Mouse (Mus musculus): ENCODE measurements around the gene Tmem132b. TPM values are rescaled to one million over a fixed set of nuclear protein-coding genes. Genes with fewer than 3 reads are reported as not detected.

The Tmem132b gene
- total RNA-seq, 2 experiments from 2014 or later: 0.11 to 0.18 TPM

GRCm38 (mm10) chr5:125641531-125642147, 110.1 kb downstream of the Tmem132b start:
- no peak for DNase-seq
- intact Hi-C loops (cut with DNase I; ENCODE audit: low total_unique reads): no loop called here

DNA sequence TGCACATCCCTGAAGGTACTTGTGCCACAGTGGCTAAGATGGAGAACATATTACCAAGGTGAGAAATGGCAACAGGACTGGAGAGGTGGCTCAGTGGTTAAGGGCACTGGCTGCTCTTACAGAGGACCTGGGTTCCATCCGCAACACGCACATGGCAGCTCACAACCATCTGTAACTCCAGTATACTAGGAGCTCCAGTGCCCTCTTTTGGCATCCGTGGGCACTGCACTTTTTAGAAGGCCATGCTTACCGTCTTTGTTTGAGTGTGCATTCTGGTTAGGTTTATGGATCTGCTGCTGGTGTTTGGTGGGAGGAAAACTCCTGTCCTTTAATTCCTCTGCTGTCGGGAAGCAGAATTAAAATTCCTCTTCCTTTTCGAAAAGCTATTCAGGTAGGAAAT, 116.7 kb downstream of the Tmem132b start:
- intact Hi-C loops (cut with DNase I; ENCODE audit: low total_unique reads): no loop called here
- no peak for DNase-seq

DNA sequence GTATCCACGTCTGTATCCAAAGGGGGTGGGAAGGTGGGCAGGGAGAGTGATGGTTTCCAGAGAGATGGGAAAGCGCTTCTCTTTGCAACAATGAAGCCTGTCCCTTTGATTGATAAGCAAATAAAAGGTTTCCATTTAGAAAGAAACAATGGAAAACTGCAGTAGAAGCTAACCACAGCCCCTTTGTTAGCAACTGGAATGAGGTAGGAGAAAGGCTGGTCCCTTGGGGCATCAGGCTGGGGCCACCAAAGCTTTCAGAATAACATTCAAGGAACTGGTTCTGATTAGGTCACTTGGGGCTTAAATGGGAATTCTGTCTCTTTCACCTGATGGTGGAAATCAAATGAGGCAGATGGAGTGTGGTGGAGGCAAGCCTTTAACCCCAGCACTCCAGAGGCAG, 118.4 kb downstream of the Tmem132b start:
- intact Hi-C loops (cut with DNase I; ENCODE audit: low total_unique reads): no loop called here
- no peak for DNase-seq

GRCm38 (mm10) chr5:125658101-125658500, 126.5 kb downstream of the Tmem132b start:
- no peak for DNase-seq
- intact Hi-C loops (cut with DNase I; ENCODE audit: low total_unique reads): no loop called here

DNA sequence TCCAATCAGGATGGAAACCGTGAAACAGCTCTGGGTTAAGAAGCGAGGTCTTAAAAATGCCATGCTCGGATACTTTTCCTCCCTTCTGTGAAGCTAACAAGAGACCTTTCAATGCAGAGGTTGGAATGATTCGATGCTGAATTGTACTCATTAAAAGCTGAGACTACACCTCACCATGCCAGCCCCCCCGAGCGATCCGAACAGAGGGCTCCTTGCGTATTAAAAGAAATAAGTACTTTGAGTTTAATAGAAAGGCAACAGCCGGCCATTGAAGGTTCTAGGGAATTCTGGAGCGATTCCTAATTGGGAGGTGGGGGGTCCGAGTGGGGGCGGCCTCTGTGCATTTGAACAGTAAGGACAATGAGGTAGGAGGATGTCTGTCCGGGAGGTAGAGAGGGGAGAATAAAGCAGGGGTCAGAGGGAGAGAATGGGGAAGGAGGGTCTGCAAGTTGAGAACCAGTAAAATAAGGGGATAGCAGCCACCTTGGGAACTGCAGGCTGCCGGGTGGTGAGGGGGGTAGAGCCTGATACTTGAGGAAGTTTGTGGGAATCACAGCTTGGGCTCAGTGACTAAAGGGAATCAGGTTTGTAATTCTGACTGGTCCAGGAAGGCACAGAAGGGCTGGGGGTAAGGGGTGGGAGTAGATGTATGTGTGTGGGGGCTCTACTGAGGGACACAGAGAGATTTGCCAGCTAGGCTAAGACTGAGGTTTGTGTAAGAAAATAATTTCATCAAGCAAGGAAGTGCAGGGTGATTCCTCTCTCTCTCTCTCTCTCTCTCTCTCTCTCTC, 127.6 kb downstream of the Tmem132b start:
- no peak for DNase-seq
- intact Hi-C loops (cut with DNase I; ENCODE audit: low total_unique reads): no loop called here

DNA sequence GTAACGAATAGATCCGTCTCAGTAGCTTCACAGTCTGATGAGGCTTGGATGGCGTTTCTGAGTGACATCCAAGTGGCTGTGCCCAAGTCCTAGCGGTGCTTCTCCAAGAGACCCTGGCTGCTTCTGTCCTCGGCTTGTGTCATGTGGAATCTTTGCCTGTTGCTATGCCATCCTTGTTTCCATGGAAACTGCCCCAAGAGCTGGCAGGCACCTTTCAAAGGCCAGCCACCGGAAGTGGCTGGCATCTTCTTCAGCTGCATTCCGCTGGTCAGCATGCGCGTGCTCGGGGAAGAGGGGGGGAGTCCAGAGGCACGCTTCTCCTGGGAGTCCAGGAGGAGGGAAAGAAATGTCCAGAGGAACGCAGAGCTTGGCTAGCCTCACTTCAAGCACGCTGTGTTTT, 144.0 kb downstream of the Tmem132b start:
- no peak for DNase-seq
- intact Hi-C loops (cut with DNase I; ENCODE audit: low total_unique reads): no loop called here

GRCm38 (mm10) chr5:125676025-125676623, 144.6 kb downstream of the Tmem132b start:
- intact Hi-C loops (cut with DNase I; ENCODE audit: low total_unique reads): no loop called here
- DNase-seq: no peak

- intact Hi-C loops (cut with DNase I; ENCODE audit: low total_unique reads): no loop called here
- no peak for DNase-seq
Measured at GRCm38 (mm10) chr5:125680889-125681288, 149.3 kb downstream of the Tmem132b start.

DNA sequence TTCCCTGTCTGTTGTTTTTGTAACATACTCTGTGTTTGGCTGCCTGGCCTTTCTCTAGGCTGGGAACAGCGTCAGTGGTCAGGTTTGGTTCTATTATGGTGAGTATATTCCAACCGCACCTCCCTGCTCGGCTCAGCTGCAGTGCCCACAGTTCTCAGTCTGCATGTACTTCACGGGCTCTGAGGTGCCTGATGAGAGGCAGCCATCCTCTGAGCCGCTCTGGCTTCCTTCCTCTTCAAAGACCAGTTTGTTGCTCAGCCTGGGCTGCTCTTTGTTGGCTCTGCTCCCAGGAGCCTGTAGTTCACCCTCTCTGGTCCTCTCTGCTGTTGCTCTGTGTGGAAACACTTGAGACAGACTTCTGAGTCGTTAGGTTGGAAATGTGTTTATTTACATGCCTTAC, 151.9 kb downstream of the Tmem132b start:
- no peak for DNase-seq
- intact Hi-C loops (cut with DNase I; ENCODE audit: low total_unique reads): no loop called here

DNA sequence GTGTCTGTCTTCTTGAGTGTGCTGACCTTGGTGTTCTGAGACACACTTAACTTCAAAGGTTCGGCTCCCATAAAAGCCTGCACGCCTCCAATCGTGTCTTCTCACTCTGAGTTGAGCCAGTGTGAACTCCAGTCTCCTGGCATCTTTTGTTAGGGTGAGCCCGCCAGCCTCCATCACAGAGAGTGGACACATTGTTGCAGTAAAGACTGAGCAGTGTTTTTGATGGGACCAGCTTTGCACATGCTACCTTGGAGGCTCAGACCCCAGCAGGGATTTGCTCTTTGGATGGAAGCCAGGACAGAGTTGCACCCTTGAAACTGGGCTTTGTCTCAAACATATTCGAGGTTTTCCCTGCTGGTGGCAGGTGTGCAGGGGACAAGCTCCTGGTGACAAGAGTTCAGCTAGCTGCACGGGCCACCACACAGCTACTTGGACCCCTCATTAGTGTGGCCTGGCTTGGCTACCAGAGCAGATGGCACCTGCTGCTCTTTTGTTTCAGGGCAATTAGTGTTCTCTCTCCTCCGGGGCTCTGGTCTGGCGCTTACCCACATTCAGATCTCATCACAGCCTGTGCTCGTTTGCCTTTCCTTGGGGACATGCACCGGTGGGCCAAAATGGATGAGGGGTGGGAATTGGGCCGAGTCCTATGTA, 154.2 kb downstream of the Tmem132b start:
- DNase-seq: no peak
- intact Hi-C loops (cut with DNase I; ENCODE audit: low total_unique reads): no loop called here

GRCm38 (mm10) chr5:125692538-125692937, 161.0 kb downstream of the Tmem132b start:
- DNase-seq: no peak
- intact Hi-C loops (cut with DNase I; ENCODE audit: low total_unique reads): no loop called here

DNA sequence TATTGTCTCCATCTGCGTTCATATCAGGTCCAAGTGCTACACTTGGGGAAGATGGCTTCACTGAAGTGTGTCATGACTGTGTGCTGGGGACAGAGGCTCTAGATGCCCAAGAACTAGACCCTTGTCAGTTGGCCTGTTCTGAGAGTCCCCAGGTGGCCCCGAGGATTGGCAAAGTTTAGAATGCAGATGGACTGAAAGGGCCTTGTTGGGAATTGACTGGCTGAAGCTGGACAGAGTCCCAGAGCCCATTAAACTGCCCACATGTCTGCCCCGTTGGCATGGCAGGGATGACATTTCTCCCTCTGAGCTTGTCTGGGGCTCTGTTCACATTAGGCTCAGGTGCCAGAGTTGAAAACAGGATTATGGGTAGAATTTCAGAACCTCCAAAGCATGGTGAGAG, 167.8 kb downstream of the Tmem132b start:
- intact Hi-C loops (cut with DNase I; ENCODE audit: low total_unique reads): no loop called here
- DNase-seq: no peak

GRCm38 (mm10) chr5:125700234-125700633, 168.7 kb downstream of the Tmem132b start:
- DNase-seq: no peak
- intact Hi-C loops (cut with DNase I; ENCODE audit: low total_unique reads): no loop called here

DNA sequence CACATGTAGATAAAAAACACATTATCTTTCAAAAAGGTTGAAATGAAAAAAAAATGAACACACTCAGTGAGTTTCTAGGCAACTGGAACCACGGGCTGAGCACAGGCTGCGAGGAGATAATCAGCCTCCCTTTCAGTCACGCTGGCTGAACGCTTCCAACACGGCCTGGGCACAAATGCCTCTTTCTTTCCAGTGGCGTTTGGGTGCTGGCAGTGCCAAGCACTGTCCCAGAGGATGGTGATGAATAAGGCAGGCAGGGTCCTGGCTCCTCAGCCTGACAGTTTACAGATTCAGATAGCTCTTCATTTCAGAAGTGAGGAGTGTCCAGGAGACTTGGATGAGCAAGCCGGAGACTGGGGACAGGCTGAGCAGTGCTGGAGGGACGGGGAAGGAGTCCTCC, 173.8 kb downstream of the Tmem132b start:
- intact Hi-C loops (cut with DNase I; ENCODE audit: low total_unique reads): no loop called here

GRCm38 (mm10) chr5:125709160-125709559, 177.6 kb downstream of the Tmem132b start:
- intact Hi-C loops (cut with DNase I; ENCODE audit: low total_unique reads): no loop called here

More for the DNA sequence above, 173.8 kb downstream of the Tmem132b start:
- DNase-seq: no peak

GRCm38 (mm10) chr5:125726815-125727214, 195.2 kb downstream of the Tmem132b start:
- intact Hi-C loops (cut with DNase I; ENCODE audit: low total_unique reads): no loop called here
- no peak for DNase-seq

More at GRCm38 (mm10) chr5:125709160-125709559, 177.6 kb downstream of the Tmem132b start:
- DNase-seq: peak; percentile 42

DNA sequence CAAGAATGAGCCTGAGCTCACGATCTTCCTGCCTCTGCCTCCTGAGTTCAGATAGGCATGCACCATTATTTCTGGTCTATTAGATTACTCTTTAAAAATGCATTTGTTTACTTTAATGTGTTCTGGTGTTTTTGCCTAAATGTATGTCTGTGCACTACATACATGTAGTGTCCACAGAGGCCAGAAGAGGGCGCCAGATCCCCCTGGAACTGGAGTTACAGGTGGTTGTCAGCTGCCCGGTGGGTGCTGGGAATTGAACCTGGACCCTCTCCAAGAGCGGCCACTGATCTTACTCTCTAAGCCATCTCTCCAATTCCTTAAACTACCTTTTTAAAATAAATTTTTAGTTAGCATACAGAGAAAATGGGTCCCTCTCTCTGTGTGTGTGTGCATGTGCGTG, 195.9 kb downstream of the Tmem132b start:
- intact Hi-C loops (cut with DNase I; ENCODE audit: low total_unique reads): no loop called here
- DNase-seq: no peak

- intact Hi-C loops (cut with DNase I; ENCODE audit: low total_unique reads): no loop called here
- DNase-seq: no peak
Measured at GRCm38 (mm10) chr5:125727936-125728335, 196.4 kb downstream of the Tmem132b start.

DNA sequence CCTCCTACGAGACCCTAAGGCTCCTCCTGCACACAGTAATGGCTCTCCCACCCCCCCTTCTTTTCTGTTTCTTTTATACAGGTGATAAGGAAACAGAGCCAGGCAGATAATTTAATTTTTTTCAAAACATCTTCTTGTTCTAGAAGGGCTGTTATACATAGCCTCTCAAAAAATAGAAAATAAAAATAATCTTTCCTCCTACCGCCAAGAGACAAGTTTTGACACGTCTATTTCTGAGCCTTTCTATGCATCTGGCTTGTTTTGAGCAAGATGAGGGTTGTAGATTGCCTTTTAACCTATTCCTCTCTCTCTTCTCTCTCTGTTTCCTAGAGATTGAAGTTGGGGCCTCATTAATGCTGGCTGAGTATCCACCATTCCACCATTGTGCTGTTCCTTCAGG, 196.9 kb downstream of the Tmem132b start:
- DNase-seq: no peak
- intact Hi-C loops (cut with DNase I; ENCODE audit: low total_unique reads): no loop called here

DNA sequence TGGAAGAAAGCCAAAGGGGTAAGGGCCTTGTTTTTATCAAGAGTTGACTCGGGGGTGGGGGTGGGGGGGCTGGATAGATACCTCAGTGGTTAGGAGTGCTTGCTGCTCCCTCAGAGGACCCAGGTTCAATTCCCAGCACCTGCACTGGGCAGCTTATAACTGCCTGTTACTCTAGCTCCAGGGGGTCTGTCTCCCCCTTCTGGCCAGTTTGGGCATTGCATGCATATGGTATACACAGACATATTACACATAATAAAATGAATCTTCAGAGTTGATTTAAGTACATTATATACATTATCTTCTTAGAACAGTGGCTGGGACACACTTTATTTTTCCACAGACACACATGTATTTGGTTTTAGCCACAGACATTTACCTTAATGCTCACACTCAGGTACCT, 202.2 kb downstream of the Tmem132b start:
- intact Hi-C loops (cut with DNase I; ENCODE audit: low total_unique reads): no loop called here
- DNase-seq: no peak
